Mouse (Mus musculus): ENCODE measurements at regions not wholly inside any gene's neighbourhood (a gene's known extent, or its start where the extent isn't known, plus 50 kb on each side); places are given as distances from the start of the nearest gene placed in this dataset.
"Not testable (repeated sequence)": the region's sequence is repeated elsewhere in the genome, so short reads cannot be mapped to it uniquely, and the experiment has no call there.

- no peak overlapping the region for H3K4me2 ChIP-seq (replicated peaks)
- no peaks in the 10 kb centered on the region for H3K4me1 ChIP-seq (replicated peaks; ENCODE audit: control insufficient read depth, insufficient read depth, low read length)
These were observed 1634.0 kb downstream of the Diaph2 start for GRCm38 (mm10) chrX:131383501-131383900.

GRCm38 (mm10) chrX:131402189-131402588 is 1652.6 kb downstream of the Diaph2 start:
- H3K4me2 ChIP-seq (replicated peaks) = no peak overlapping the region
- no peaks in the 10 kb centered on the region for H3K36me3 ChIP-seq (replicated peaks; ENCODE audit: control insufficient read depth, insufficient read depth)
- no peak overlapping the region for H3K4me3 ChIP-seq (replicated peaks; ENCODE audit: low read length)
- 79% methylated on average over 1 of the region's 1 CpGs for WGBS
- no peaks in the 10 kb centered on the region for H3K27me3 ChIP-seq (ENCODE audit: control insufficient read depth, insufficient read depth, low read length)
- ATAC-seq (ENCODE audit: low FRiP score) (no peak), DNase-seq (ENCODE audit: low spot score) (no peak)
- H3K4me1 ChIP-seq (replicated peaks; ENCODE audit: control insufficient read depth, insufficient read depth, low read length) = no peaks in the 10 kb centered on the region
- no peak overlapping the region for H3K9ac ChIP-seq
- H3K9me3 ChIP-seq (ENCODE audit: control insufficient read depth, low read length) = no peaks in the 10 kb centered on the region
- no peak overlapping the region for H3K27ac ChIP-seq

More at GRCm38 (mm10) chrX:131383501-131383900, 1634.0 kb downstream of the Diaph2 start:
- Histone ChIP-seq H3K36me3 (replicated peaks; ENCODE audit: control insufficient read depth, insufficient read depth) (no peaks in the 10 kb centered on the region), H3K27ac (no peak overlapping the region), H3K9me3 (ENCODE audit: control insufficient read depth, low read length) (no peaks in the 10 kb centered on the region), H3K4me3 (replicated peaks; ENCODE audit: low read length) (no peak overlapping the region), H3K27me3 (ENCODE audit: control insufficient read depth, insufficient read depth, low read length) (no peaks in the 10 kb centered on the region), H3K9ac (no peak overlapping the region)
- DNase-seq (ENCODE audit: low spot score) (no peak), ATAC-seq (ENCODE audit: low FRiP score) (no peak)
- WGBS = 95% methylated on average over 2 of the region's 2 CpGs

GRCm38 (mm10) chrX:131402891-131403290 is 1653.3 kb downstream of the Diaph2 start:
- not testable (repeated sequence) for H3K9me3 ChIP-seq (ENCODE audit: control insufficient read depth, low read length); DNase-seq (ENCODE audit: low spot score); H3K9ac ChIP-seq; H3K4me1 ChIP-seq (replicated peaks; ENCODE audit: control insufficient read depth, insufficient read depth, low read length); H3K36me3 ChIP-seq (replicated peaks; ENCODE audit: control insufficient read depth, insufficient read depth); H3K4me3 ChIP-seq (replicated peaks; ENCODE audit: low read length); H3K27ac ChIP-seq; H3K4me2 ChIP-seq (replicated peaks); H3K27me3 ChIP-seq (ENCODE audit: control insufficient read depth, insufficient read depth, low read length); ATAC-seq (ENCODE audit: low FRiP score)
- 80% methylated on average over 2 of the region's 2 CpGs for WGBS

- no peaks in the 10 kb centered on the region for H3K36me3 ChIP-seq (replicated peaks; ENCODE audit: control insufficient read depth, insufficient read depth)
- ATAC-seq (ENCODE audit: low FRiP score) (no peak), DNase-seq (ENCODE audit: low spot score) (no peak)
- no peak overlapping the region for H3K9ac ChIP-seq
- H3K27me3 ChIP-seq (ENCODE audit: control insufficient read depth, insufficient read depth, low read length) = no peaks in the 10 kb centered on the region
- no peaks in the 10 kb centered on the region for H3K9me3 ChIP-seq (ENCODE audit: control insufficient read depth, low read length)
- H3K4me1 ChIP-seq (replicated peaks; ENCODE audit: control insufficient read depth, insufficient read depth, low read length) = no peaks in the 10 kb centered on the region
- WGBS = 38% methylated on average over 2 of the region's 2 CpGs
- no peak overlapping the region for H3K4me3 ChIP-seq (replicated peaks; ENCODE audit: low read length)
- H3K4me2 ChIP-seq (replicated peaks) = no peak overlapping the region
- H3K27ac ChIP-seq = no peak overlapping the region
These were observed 1657.1 kb downstream of the Diaph2 start for GRCm38 (mm10) chrX:131406685-131407084.

GRCm38 (mm10) chrX:131410567-131410966 is 1661.0 kb downstream of the Diaph2 start:
- DNase-seq (ENCODE audit: low spot score) (no peak), ATAC-seq (ENCODE audit: low FRiP score) (no peak)
- H3K9me3 ChIP-seq (ENCODE audit: control insufficient read depth, low read length) = no peaks in the 10 kb centered on the region
- H3K27me3 ChIP-seq (ENCODE audit: control insufficient read depth, insufficient read depth, low read length) = no peaks in the 10 kb centered on the region
- H3K9ac ChIP-seq = no peak overlapping the region
- H3K36me3 ChIP-seq (replicated peaks; ENCODE audit: control insufficient read depth, insufficient read depth) = no peaks in the 10 kb centered on the region
- H3K4me1 ChIP-seq (replicated peaks; ENCODE audit: control insufficient read depth, insufficient read depth, low read length) = no peaks in the 10 kb centered on the region
- H3K4me3 ChIP-seq (replicated peaks; ENCODE audit: low read length) = no peak overlapping the region
- no peak overlapping the region for H3K4me2 ChIP-seq (replicated peaks)
- no peak overlapping the region for H3K27ac ChIP-seq

- no peaks in the 10 kb centered on the region for H3K4me1 ChIP-seq (replicated peaks; ENCODE audit: control insufficient read depth, insufficient read depth, low read length)
- H3K4me3 ChIP-seq (replicated peaks; ENCODE audit: low read length) = no peak overlapping the region
- no peak for ATAC-seq (ENCODE audit: low FRiP score)
- no peak overlapping the region for H3K9ac ChIP-seq
- no peak for DNase-seq (ENCODE audit: low spot score)
- H3K27me3 ChIP-seq (ENCODE audit: control insufficient read depth, insufficient read depth, low read length) = 0 out of 2 replicates have a peak, but pooled peaks cover 4% of the 10 kb centered on the region
- H3K4me2 ChIP-seq (replicated peaks) = no peak overlapping the region
- WGBS = 89% methylated on average over 2 of the region's 2 CpGs
- H3K9me3 ChIP-seq (ENCODE audit: control insufficient read depth, low read length) = no peaks in the 10 kb centered on the region
- H3K36me3 ChIP-seq (replicated peaks; ENCODE audit: control insufficient read depth, insufficient read depth) = no peaks in the 10 kb centered on the region
- H3K27ac ChIP-seq = no peak overlapping the region
These were observed 1672.6 kb downstream of the Diaph2 start for GRCm38 (mm10) chrX:131422178-131422577.

GRCm38 (mm10) chrX:131422811-131423210 is 1673.3 kb downstream of the Diaph2 start:
- Histone ChIP-seq H3K9ac (no peak overlapping the region), H3K27ac (no peak overlapping the region), H3K27me3 (ENCODE audit: control insufficient read depth, insufficient read depth, low read length) (0 out of 2 replicates have a peak, but pooled peaks cover 4% of the 10 kb centered on the region), H3K36me3 (replicated peaks; ENCODE audit: control insufficient read depth, insufficient read depth) (no peaks in the 10 kb centered on the region), H3K4me1 (replicated peaks; ENCODE audit: control insufficient read depth, insufficient read depth, low read length) (no peaks in the 10 kb centered on the region), H3K4me3 (replicated peaks; ENCODE audit: low read length) (no peak overlapping the region), H3K4me2 (replicated peaks) (no peak overlapping the region), H3K9me3 (ENCODE audit: control insufficient read depth, low read length) (no peaks in the 10 kb centered on the region)
- WGBS = 88% methylated on average over 2 of the region's 2 CpGs
- ATAC-seq (ENCODE audit: low FRiP score) (no peak), DNase-seq (ENCODE audit: low spot score) (no peak)

GRCm38 (mm10) chrX:131434155-131434554 is 1684.6 kb downstream of the Diaph2 start:
- DNase-seq (ENCODE audit: low spot score) (peak; percentile 25), ATAC-seq (ENCODE audit: low FRiP score) (no peak)
- H3K4me1 ChIP-seq (replicated peaks; ENCODE audit: control insufficient read depth, insufficient read depth, low read length) = no peaks in the 10 kb centered on the region
- no peaks in the 10 kb centered on the region for H3K27me3 ChIP-seq (ENCODE audit: control insufficient read depth, insufficient read depth, low read length)
- no peak overlapping the region for H3K9ac ChIP-seq
- H3K9me3 ChIP-seq (ENCODE audit: control insufficient read depth, low read length) = no peaks in the 10 kb centered on the region
- H3K36me3 ChIP-seq (replicated peaks; ENCODE audit: control insufficient read depth, insufficient read depth) = no peaks in the 10 kb centered on the region
- no peak overlapping the region for H3K4me2 ChIP-seq (replicated peaks)
- H3K27ac ChIP-seq = no peak overlapping the region
- no peak overlapping the region for H3K4me3 ChIP-seq (replicated peaks; ENCODE audit: low read length)
- 68% methylated on average over 1 of the region's 1 CpGs for WGBS

GRCm38 (mm10) chrX:131452866-131453265 is 1703.3 kb downstream of the Diaph2 start:
- Histone ChIP-seq H3K36me3 (replicated peaks; ENCODE audit: control insufficient read depth, insufficient read depth) (no peaks in the 10 kb centered on the region), H3K4me1 (replicated peaks; ENCODE audit: control insufficient read depth, insufficient read depth, low read length) (no peaks in the 10 kb centered on the region), H3K9me3 (ENCODE audit: control insufficient read depth, low read length) (no peaks in the 10 kb centered on the region), H3K9ac (no peak overlapping the region), H3K4me2 (replicated peaks) (no peak overlapping the region), H3K27me3 (ENCODE audit: control insufficient read depth, insufficient read depth, low read length) (no peaks in the 10 kb centered on the region), H3K27ac (no peak overlapping the region), H3K4me3 (replicated peaks; ENCODE audit: low read length) (no peak overlapping the region)
- DNase-seq (ENCODE audit: low spot score) (no peak), ATAC-seq (ENCODE audit: low FRiP score) (no peak)
- WGBS = 82% methylated on average over 2 of the region's 2 CpGs

- no peak overlapping the region for H3K9ac ChIP-seq
- H3K4me1 ChIP-seq (replicated peaks; ENCODE audit: control insufficient read depth, insufficient read depth, low read length) = no peaks in the 10 kb centered on the region
- H3K4me3 ChIP-seq (replicated peaks; ENCODE audit: low read length) = no peak overlapping the region
- no peak overlapping the region for H3K27ac ChIP-seq
- H3K4me2 ChIP-seq (replicated peaks) = no peak overlapping the region
- DNase-seq (ENCODE audit: low spot score) (no peak), ATAC-seq (ENCODE audit: low FRiP score) (no peak)
- H3K27me3 ChIP-seq (ENCODE audit: control insufficient read depth, insufficient read depth, low read length) = no peaks in the 10 kb centered on the region
- H3K36me3 ChIP-seq (replicated peaks; ENCODE audit: control insufficient read depth, insufficient read depth) = no peaks in the 10 kb centered on the region
- H3K9me3 ChIP-seq (ENCODE audit: control insufficient read depth, low read length) = no peaks in the 10 kb centered on the region
These were observed 1711.1 kb downstream of the Diaph2 start for GRCm38 (mm10) chrX:131460631-131461030.
